29 mouse cellular contexts compared by ENCODE assay signal in genomic region chr11:108300443-108300842, GRCm38 (mm10). TPM values are rescaled to one million over a fixed set of nuclear protein-coding genes. Genes with fewer than 3 reads are reported as not detected.
A peak's percentile ranks its signal among the peaks of the same experiment; 100 is the strongest.
DNase-seq lines count a peak whose midpoint lies in the region; ATAC-seq and TF ChIP-seq lines count a peak whose summit lies in the region.
"Had no signal": no experiment of that assay in that cellular context is flagged by ENCODE, and none has a peak within 500 bp of the region (broad histone marks: within the 10 kb centered on the region; RNA-seq: fewer than 3 reads in every experiment).

No protein-coding gene starts in this region.

- no peak for TF ChIP-seq EP300 in heart, adult 2 months (IDR thresholded peaks at IDR 0.05; ENCODE audit: insufficient read depth, low read depth, low read length)

- 83% methylated on average over 1 of the region's 1 CpGs for WGBS in heart, adult 2 months
- WGBS in liver, embryonic 12.5 days (ENCODE audit: insufficient replicate concordance), result 84% methylated on average over 1 of the region's 1 CpGs
- 79% methylated on average over 1 of the region's 1 CpGs for WGBS in hindbrain, embryonic 10.5 days

- no peaks in the 10 kb centered on the region for H3K9me3 ChIP-seq in liver, embryonic 12.5 days (replicated peaks)
- H3K9me3 ChIP-seq in hindbrain, embryonic 10.5 days, result no peaks in the 10 kb centered on the region
- H3K9me3 ChIP-seq: heart, embryonic 13.5 days; liver, embryonic 13.5 days; stomach, embryonic 15.5 days had no signal

- H3K79me2 ChIP-seq in heart, adult 2 months (replicated peaks; ENCODE audit: control insufficient read depth, insufficient read depth, low read length), result no peaks in the 10 kb centered on the region

- no peak overlapping the region for H3K9ac ChIP-seq in heart, adult 2 months (ENCODE audit: low read depth, low read length)
- no peak overlapping the region for H3K9ac ChIP-seq in liver, embryonic 12.5 days
- H3K9ac ChIP-seq: heart, embryonic 13.5 days; liver, embryonic 13.5 days; stomach, embryonic 15.5 days had no signal

- H3K4me3 ChIP-seq in heart, adult 2 months, result no peak overlapping the region
- no peak overlapping the region for H3K4me3 ChIP-seq in liver, embryonic 12.5 days
- no peak overlapping the region for H3K4me3 ChIP-seq in hindbrain, embryonic 10.5 days
- H3K4me3 ChIP-seq: heart, embryonic 13.5 days; layer of hippocampus, adult 2 months; left cerebral cortex, adult 2 months; liver, embryonic 13.5 days; stomach, embryonic 15.5 days had no signal

- no peak overlapping the region for H3K4me2 ChIP-seq in liver, embryonic 12.5 days
- H3K4me2 ChIP-seq: heart, embryonic 13.5 days; liver, embryonic 13.5 days; stomach, embryonic 15.5 days had no signal

- H3K27me3 ChIP-seq in heart, adult 2 months (ENCODE audit: control insufficient read depth, insufficient read depth, low read length), result no peaks in the 10 kb centered on the region
- H3K27me3 ChIP-seq in liver, embryonic 12.5 days (replicated peaks), result no peaks in the 10 kb centered on the region
- no peaks in the 10 kb centered on the region for H3K27me3 ChIP-seq in hindbrain, embryonic 10.5 days (ENCODE audit: insufficient read depth, poor library complexity, severe bottlenecking)
- H3K27me3 ChIP-seq: heart, embryonic 13.5 days; liver, embryonic 13.5 days; stomach, embryonic 15.5 days had no signal

- intact Hi-C loops in heart, adult 2 months (cut with DNase I), result no loop called here

- peaks cover 6% of the 10 kb centered on the region for H3K4me1 ChIP-seq in heart, adult 2 months (ENCODE audit: control insufficient read depth, insufficient read depth, low read length)
- peaks cover 18% of the 10 kb centered on the region for H3K4me1 ChIP-seq in liver, embryonic 12.5 days
- H3K4me1 ChIP-seq in hindbrain, embryonic 10.5 days (replicated peaks), result peaks cover 4% of the 10 kb centered on the region; the same call in 1 of the 2 replicates

- H3K27ac ChIP-seq in heart, adult 2 months, result no peak overlapping the region
- no peak overlapping the region for H3K27ac ChIP-seq in liver, embryonic 12.5 days
- H3K27ac ChIP-seq in hindbrain, embryonic 10.5 days, result no peak overlapping the region
- H3K27ac ChIP-seq: heart, embryonic 13.5 days; layer of hippocampus, adult 2 months; left cerebral cortex, adult 2 months; liver, embryonic 13.5 days; macrophage; stomach, embryonic 15.5 days had no signal

- TF ChIP-seq POLR2A in heart, adult 2 months (IDR thresholded peaks at IDR 0.05; ENCODE audit: insufficient read depth, low read depth, low read length), result no peak

- no peaks in the 10 kb centered on the region for H3K36me3 ChIP-seq in heart, adult 2 months (ENCODE audit: control insufficient read depth, insufficient read depth, low read length)
- H3K36me3 ChIP-seq in liver, embryonic 12.5 days, result no peaks in the 10 kb centered on the region
- no peaks in the 10 kb centered on the region for H3K36me3 ChIP-seq in hindbrain, embryonic 10.5 days
- H3K36me3 ChIP-seq: heart, embryonic 13.5 days; liver, embryonic 13.5 days; stomach, embryonic 15.5 days had no signal

- DNase-seq in cerebellum, adult 8-10 months, result peak; percentile 10
- no peak for DNase-seq in cerebellum, adult 11 months
- peak; percentile 18 for DNase-seq in heart, postnatal 4 days
- DNase-seq in heart, adult 2 months, result no peak
- DNase-seq in adipocyte (ENCODE audit: low spot score), result peak; percentile 52
- peak; percentile 25 to 35 for DNase-seq in cerebellum, postnatal 36 days
- no peak for DNase-seq in hindbrain, embryonic 10.5 days (ENCODE audit: low spot score)
- DNase-seq: adrenal gland, adult 2 months; adrenal gland, postnatal 36 days; kidney, adult 18-20 months; kidney, postnatal 36 days; liver, embryonic 13.5 days; lung, adult 18-20 months; midbrain, embryonic 14.5 days; right cerebral cortex, postnatal 25 days had no signal

- no peak for TF ChIP-seq CTCF in heart, adult 2 months (IDR thresholded peaks at IDR 0.05)

- no peak for ATAC-seq in liver, embryonic 12.5 days
- ATAC-seq: CD4-positive, CD25-positive, alpha-beta regulatory T cell, adult 4 months; forebrain, embryonic 14.5 days; hindbrain, embryonic 16.5 days; lung, postnatal 0 days had no signal

RNA-seq across cellular contexts. Expression of gene Apoh, which starts 42.7 kb away (rescaled TPM):
- total RNA-seq in heart, postnatal 4 days (2021), result under 1 TPM in 1 of 2 experiments, not detected in 1; 0.24 TPM
- total RNA-seq in heart, adult 2 months (2021), result not detected
- polyA plus RNA-seq in heart, adult 2 months (2012; rRNA removed), result 0.35 and 1.7 TPM in 2 replicates
- 36.3 and 36.7 TPM in 2 replicates for polyA plus RNA-seq in liver, embryonic 12.5 days (2016; fragmentation: Nextera tagmentation; extraction: Ambion mirVana)
- polyA plus RNA-seq in hindbrain, embryonic 10.5 days (2016; fragmentation: Nextera tagmentation; extraction: Ambion mirVana), result not detected in 2 replicates
- total RNA-seq: megakaryocyte-erythroid progenitor cell, adult 5-6 weeks; neutrophil, adult 5-6 weeks had no signal
- polyA plus RNA-seq: CD4-positive, CD25-positive, alpha-beta regulatory T cell, adult 4 months; forebrain, embryonic 14.5 days; intestine, embryonic 14.5 days; macrophage; neural tube, embryonic 11.5 days had no signal

RNA-seq across cellular contexts. Expression of gene Prkca, which starts 43.3 kb away (rescaled TPM):
- 10 to 100 TPM; 52.2 to 57.1 TPM for total RNA-seq in heart, postnatal 4 days (2021)
- 10 to 100 TPM; 32.2 to 33.4 TPM for total RNA-seq in heart, adult 2 months (2021)
- 11.6 and 14.3 TPM in 2 replicates for polyA plus RNA-seq in heart, adult 2 months (2012; rRNA removed)
- polyA plus RNA-seq in liver, embryonic 12.5 days (2016; fragmentation: Nextera tagmentation; extraction: Ambion mirVana), result 6.4 and 7.5 TPM in 2 replicates
- 1.7 and 3.4 TPM in 2 replicates for polyA plus RNA-seq in hindbrain, embryonic 10.5 days (2016; fragmentation: Nextera tagmentation; extraction: Ambion mirVana)

Comparison
In these comparisons a context has a peak if more than half of its experiments do, and no peak if none do; other contexts are left out.
1. DNase-seq: peak in cerebellum, adult 8-10 months (single experiment), heart, postnatal 4 days (single experiment), adipocyte (single experiment) and cerebellum, postnatal 36 days (2 of 2); none in cerebellum, adult 11 months (single experiment), heart, adult 2 months (0 of 2) and hindbrain, embryonic 10.5 days (single experiment).
2. RNA of gene Apoh, which starts 42.7 kb away (polyA plus RNA-seq): 36.3 to 36.7 TPM in liver, embryonic 12.5 days; 0.35 to 1.7 TPM in heart, adult 2 months and not detected in hindbrain, embryonic 10.5 days; every median in the first group is over 10 times any median in the second.